Mouse (Mus musculus): ENCODE measurements at regions not wholly inside any gene's neighbourhood (a gene's known extent, or its start where the extent isn't known, plus 50 kb on each side); places are given as distances from the start of the nearest gene placed in this dataset.

DNA sequence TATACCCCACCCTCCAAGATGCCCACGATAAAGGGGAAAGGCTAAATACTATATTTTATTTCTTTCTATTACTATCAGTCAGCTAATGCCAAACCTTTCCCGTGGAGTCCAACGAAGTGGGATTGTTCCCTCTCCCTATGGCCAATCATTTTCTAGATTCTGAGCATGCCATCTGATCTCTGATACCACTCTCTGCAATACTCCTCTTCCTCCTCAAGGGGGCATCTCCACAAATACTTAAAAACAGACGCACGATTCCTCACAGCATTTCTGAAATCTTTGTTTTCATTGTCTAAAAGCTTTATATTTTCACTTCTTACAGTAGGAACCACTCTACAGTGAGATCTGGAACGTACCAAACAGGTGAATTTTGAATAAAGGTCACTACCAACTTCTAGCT lies 270.8 kb downstream of the Pdha2 start:
- TF ChIP-seq CTCF (IDR thresholded peaks at IDR 0.05; ENCODE audit: borderline replicate concordance, extremely low read depth, insufficient read depth, insufficient read length) (no peak), POLR2A (IDR thresholded peaks at IDR 0.05; ENCODE audit: borderline replicate concordance, extremely low read depth, insufficient read depth, insufficient read length, poor library complexity, severe bottlenecking) (no peak)
